Mouse (Mus musculus) thymus, adult 2 months (tissue): ENCODE results near the gene St8sia1.

Experiments used
- CTCF ChIP-seq: fragments of 200-500 bp; IDR thresholded peaks from 2 replicates; pipeline ENCODE4 v1.5.1; 2012; ENCODE audit warnings: mild to moderate bottlenecking, control low read depth, low read length, moderate library complexity, borderline replicate concordance; ENCODE audit not compliant: control insufficient read depth, poor library complexity, insufficient read depth; ENCODE audit errors: extremely low read depth
- POLR2A ChIP-seq: fragments of 200-500 bp; IDR thresholded peaks from 2 replicates; pipeline ENCODE4 v1.6.1; 2012; ENCODE audit warnings: mild to moderate bottlenecking, low read length, control low read depth, moderate library complexity; ENCODE audit not compliant: control insufficient read depth, poor library complexity, insufficient read depth; ENCODE audit errors: extremely low read depth

DNA sequence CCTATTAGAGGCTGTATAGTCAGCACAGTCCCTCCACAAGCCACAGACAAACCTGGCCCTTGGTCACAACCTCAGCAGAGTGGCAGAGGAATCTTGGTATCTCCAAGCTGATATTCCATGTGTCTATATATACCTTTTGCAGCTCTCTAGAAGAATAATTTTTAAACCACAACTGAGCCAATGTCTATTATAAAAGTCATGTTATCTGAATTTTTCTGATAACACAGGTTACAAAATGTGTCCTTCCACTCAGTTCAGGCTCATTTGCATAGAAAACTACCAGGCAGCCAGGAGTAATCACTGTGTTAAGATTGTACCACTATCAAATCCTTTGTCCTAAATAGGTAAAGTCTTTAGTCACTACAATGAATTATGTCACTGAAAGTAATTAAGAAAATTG, 159.8 kb downstream of the St8sia1 start, which contains the start of gene Sult6b2:
- no peak for TF ChIP-seq POLR2A
- TF ChIP-seq CTCF = no peak
